Mouse (Mus musculus) gastrocnemius, adult 2 months (tissue): ENCODE results near the gene Fgfr2. TPM values are rescaled to one million over a fixed set of nuclear protein-coding genes. Genes with fewer than 3 reads are reported as not detected.
"Not testable (repeated sequence)": the region's sequence is repeated elsewhere in the genome, so short reads cannot be mapped to it uniquely, and the experiment has no call there.

ENCODE experiments used
- DNase-seq: peaks from one replicate; pipeline ENCODE4 v3.0.0; 2022
- H3K27ac ChIP-seq: fragments of 200-600 bp; 2 replicates; pipeline ENCODE4 v1.8.1; 2022; ENCODE audit warnings: mild to moderate bottlenecking
- H3K4me3 ChIP-seq: fragments of 200-600 bp; 2 replicates; pipeline ENCODE4 v1.8.1; 2022; ENCODE audit warnings: mild to moderate bottlenecking, moderate library complexity
- CTCF ChIP-seq: fragments of 200-600 bp; IDR thresholded peaks from 2 replicates; pipeline ENCODE4 v1.8.1; 2022; ENCODE audit warnings: antibody characterized with exemption, mild to moderate bottlenecking, moderate library complexity
- intact Hi-C: fragments of 180-260 bp; cut with DNase I; formaldehyde crosslinking; loops from one replicate; pipeline ENCODE4 v1.15.1; 2025
- total RNA-seq, 2 experiments: library from RNA; stranded (reverse); gene quantifications; 2 replicates each; pipeline ENCODE4 v1.2.3; 2021

The Fgfr2 gene
- total RNA-seq, 2 experiments from 2014 or later = 0.15 to 0.33 TPM

DNA sequence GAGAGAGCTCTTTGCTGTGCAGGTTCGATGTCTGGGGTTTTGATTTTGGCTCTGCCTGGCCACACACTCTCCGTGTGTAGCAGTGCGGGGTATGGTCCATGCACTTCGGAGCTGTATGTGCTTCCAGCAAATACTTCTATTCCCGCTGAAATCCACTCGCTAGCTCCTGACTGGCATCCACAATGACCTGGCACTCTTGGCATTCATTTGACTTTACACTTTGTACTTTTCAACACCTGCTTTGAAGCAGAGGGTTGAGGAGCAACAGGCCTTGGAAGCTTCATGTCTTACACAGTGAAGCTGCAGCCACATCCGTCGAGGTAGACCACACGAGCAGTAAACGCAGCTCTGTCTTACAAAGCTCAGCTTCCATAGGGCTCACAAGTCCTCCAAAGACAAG lies 2715.5 kb downstream of the Fgfr2 start:
- no peak for TF ChIP-seq CTCF
- intact Hi-C loops = no loop called here
- H3K27ac ChIP-seq = no peak overlapping the region
- no peak overlapping the region for H3K4me3 ChIP-seq
- no peak for DNase-seq

DNA sequence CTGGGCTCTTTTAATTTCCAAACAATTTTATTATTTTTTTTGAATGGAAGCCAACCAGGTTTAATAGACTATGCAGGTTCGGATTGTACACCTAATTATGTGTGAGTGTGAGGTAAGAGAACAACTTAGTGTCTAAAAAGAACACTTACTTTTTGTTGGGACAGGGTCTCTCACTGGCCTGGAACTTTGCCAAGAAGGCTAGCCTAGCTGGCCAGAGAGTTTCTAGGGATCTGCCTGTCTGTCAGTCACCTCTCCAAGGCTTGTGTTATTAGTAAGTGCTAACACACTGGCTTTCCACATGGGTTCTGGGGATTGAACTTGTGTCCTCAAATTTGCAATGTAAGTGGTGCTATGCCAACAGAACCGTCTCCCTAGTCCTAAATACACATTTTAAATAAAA lies 2719.8 kb downstream of the Fgfr2 start:
- intact Hi-C loops = no loop called here
- no peak overlapping the region for H3K27ac ChIP-seq
- no peak for DNase-seq
- no peak overlapping the region for H3K4me3 ChIP-seq
- TF ChIP-seq CTCF = no peak

DNA sequence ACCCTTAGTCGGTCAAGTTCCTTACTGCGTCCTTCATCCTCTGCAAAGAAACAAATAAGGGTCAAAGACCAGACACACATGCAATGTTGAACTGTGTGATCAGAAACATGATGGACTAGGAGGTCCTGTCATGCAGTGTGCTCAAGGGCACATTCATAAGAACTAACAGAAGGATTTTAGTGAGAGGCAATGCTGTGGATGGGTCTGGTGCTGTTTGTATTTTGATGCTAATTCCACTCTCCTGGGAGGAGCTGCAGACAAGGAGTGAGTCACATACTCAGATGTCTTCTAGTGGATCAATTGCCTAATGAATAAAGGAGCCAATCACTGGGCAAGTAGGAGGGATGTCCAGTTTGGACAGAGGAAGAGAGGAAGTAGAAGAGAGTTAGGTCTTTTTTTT lies 2728.5 kb downstream of the Fgfr2 start:
- TF ChIP-seq CTCF = no peak
- DNase-seq = no peak

DNA sequence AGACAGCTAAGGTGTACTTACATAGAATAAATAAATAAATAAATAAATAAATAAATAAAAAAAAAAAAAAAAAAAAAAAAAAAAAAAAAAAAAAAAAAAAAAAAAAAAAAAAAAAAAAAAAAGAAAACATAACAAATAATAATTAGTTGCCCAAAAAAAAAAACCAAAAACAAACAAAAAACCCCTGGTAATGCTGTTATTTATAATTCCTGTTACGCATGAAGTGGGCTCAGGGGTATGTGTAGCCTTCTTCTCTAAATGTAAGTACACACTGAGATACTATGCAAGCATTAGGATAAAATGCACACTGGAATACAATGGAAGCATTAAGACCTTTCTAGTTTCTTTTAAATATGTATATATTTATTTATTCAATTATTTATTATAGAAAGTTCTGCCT lies 2733.1 kb downstream of the Fgfr2 start:
- H3K4me3 ChIP-seq, H3K27ac ChIP-seq, DNase-seq, intact Hi-C loops: not testable (repeated sequence)

More for the DNA sequence above, 2728.5 kb downstream of the Fgfr2 start:
- Histone ChIP-seq H3K27ac (no peak overlapping the region), H3K4me3 (no peak overlapping the region)
- intact Hi-C loops = no loop called here

DNA sequence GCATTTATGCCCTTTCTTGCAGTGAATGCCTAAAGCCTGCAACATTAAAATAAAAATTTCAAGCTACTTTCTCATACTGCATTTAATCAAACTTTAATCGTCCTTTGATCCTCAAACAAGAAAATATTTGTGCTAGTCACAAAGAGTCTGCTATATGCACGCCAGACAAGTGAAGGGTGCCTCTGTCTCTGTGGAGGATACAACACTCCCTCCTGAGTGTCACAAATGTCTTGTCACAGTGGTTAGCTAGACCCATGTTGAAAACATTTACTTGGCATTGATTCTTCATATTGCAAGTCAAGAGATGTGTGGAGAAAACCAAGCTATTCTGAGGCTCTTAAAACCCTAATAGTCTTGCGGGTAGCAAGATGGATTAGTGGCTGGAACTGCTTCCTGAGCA lies 2736.8 kb downstream of the Fgfr2 start:
- Histone ChIP-seq H3K4me3 (no peak overlapping the region), H3K27ac (no peak overlapping the region)
- DNase-seq = no peak
- TF ChIP-seq CTCF = no peak
- intact Hi-C loops = no loop called here

DNA sequence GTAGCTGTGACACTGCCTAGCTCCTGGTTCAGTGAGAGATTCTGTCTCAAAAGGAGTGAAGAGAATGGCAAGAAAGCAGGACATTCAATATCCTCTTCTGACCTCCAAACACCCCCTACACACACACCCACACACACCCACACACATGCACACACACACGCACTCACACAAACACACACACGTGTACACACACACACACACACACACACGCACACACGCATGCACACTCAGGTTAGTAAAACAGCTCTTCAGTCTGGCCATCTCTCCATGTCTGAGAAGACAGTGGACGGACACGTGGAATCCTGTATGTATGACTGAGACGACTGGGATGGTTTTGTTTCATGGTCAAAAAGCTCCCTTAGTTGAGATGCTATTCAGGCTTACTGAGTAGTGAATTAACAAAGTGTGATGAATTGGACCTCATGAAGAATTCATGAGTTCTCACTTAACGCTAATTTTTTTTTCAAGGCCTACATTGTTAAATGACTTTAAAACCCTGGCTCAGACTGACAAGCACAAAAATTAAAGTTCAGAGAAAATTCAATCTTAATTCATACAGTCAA lies 2737.3 kb downstream of the Fgfr2 start:
- Histone ChIP-seq H3K27ac (no peak overlapping the region), H3K4me3 (no peak overlapping the region)
- DNase-seq = no peak
- TF ChIP-seq CTCF = no peak
- intact Hi-C loops = no loop called here

DNA sequence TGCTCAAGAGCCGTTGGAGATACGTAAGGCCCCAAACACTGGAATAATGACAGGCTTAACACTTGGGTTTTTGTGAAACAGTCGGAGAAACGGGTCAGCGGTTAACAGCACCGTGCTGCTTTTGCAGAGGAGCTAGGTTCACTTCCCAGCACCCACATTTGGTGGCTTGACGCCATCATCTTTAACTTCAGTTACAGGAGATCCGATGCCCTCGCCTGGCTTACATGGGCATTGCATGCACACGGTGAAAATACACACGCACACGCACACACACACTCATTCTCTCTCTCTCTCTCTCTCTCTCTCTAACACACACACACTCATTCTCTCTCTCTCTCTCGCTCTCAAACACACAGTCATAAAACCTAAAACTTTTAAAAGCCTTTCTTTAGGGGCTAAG lies 2741.0 kb downstream of the Fgfr2 start:
- intact Hi-C loops = no loop called here
- no peak for TF ChIP-seq CTCF
- Histone ChIP-seq H3K27ac (no peak overlapping the region), H3K4me3 (no peak overlapping the region)
- DNase-seq = no peak

DNA sequence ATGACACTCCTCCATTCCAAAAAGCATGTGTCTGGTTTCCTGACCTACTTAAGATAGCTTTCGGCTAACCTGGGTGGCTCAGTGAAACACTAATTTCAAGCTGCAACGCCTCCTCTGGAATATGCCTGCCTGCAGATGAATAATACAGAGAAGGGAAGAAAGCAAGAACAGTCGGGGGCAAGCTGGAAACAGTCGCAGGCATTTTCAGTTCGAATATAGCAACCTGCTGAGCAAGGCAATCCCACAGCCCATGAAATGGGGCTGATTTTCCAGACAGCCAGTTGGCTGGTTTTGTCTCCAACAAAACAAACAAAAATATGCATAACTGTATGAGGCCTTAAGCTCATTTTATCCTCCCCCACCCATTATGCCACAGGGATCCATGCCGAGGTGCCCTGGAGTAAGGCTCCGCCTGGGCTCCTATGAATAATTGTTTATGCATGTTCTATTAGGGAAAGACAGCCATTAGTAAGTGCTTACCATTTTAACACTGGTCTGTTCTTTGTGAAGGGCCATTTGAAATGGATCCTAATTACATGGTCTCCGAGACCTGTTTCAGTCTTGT lies 2741.7 kb downstream of the Fgfr2 start:
- Histone ChIP-seq H3K4me3 (peak overlapping the region; percentile 11; the same call in 1 of the 2 replicates), H3K27ac (no peak overlapping the region)
- DNase-seq = no peak
- intact Hi-C loops = no loop called here
- TF ChIP-seq CTCF = no peak

DNA sequence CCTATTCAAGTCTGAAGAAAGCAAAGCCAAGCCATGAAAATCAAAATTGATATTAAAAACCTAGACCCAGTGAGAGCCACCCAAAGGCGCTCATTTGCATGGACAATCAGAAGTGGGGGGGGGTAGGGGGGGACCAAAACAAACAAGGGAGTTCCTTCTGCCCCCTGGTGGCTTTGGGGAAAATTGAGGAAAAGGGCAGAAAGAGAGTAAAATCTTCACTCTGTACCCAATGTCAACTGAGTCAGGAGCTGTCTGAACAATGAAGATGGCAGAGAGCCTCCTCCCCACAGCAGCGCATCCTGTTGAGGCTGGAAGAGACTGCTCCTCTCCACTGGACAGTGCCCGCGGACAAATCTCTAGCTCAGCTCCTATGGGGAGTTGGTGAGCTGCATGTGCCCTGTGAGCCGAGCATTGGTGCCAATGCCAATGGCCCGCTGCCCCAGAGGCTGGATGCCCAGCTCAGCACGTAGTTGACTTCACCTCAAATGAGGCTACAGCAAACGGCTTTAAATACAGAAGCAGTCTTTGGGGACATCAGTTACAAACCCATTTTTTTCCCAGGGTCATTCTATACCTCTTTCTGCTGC lies 2742.3 kb downstream of the Fgfr2 start:
- H3K27ac ChIP-seq = no peak overlapping the region
- intact Hi-C loops = no loop called here
- peak overlapping the region; percentile 11; the same call in 1 of the 2 replicates for H3K4me3 ChIP-seq
- DNase-seq = peak; percentile 71
- peak; percentile 42 for TF ChIP-seq CTCF

DNA sequence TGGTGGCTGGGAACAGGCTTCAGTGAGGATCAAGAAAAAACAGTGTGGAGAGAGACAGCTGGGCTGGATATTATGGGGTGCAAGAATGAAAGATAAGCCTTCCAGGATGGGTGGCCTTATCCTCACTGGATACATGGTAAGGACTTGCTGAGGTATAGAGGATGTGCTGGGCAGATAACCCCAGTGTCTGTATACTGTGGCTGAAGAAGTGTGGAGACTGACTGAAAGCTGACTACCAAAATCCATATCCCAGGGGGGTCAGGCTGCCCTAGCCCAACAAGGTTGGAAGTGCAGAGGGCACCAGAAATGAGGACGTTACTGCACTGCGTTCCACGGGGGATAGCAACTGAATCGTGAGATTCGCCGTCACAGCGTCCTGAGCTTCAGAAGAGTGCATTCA lies 2742.8 kb downstream of the Fgfr2 start:
- intact Hi-C loops = no loop called here
- Histone ChIP-seq H3K4me3 (no peak overlapping the region), H3K27ac (no peak overlapping the region)
- no peak for DNase-seq
- no peak for TF ChIP-seq CTCF

DNA sequence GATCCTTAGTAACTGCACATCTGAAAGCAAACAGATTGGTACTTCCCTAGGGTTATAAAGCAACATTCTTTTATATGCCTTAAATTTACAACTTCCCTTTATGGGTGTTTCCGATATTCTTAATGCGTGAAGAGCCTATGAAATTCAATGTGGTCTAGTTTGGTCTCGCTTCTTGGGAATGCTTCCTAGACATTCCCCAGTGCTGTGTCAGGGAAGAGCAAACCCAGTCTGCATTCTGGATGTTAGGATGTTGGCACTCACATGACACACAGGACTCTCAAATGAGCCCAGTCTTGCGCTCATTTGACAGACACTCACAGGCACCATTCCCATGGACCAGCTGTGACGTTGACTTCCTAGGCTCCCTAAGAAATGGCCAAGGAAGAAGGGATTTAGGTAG lies 2743.3 kb downstream of the Fgfr2 start:
- Histone ChIP-seq H3K4me3 (no peak overlapping the region), H3K27ac (no peak overlapping the region)
- no peak for TF ChIP-seq CTCF
- intact Hi-C loops = no loop called here
- DNase-seq = no peak

DNA sequence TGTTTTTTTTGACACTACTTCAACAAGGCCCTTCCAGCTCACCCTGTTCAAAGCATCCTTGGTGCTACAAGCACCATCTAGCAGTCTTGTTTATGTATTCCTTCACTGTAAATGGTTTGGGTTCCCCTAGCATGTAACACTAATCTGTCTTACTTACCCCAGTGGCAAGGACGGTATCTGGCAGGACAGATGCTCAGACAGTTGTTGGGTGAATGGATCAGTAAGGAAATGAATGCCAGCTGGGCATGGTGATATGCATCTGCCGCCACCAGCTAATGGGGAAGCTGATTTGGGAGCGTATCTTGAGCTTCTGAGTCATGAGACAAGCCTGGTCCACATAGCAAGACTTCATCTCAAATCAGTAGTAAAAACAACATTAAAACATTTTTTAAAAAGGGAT lies 2744.8 kb downstream of the Fgfr2 start:
- intact Hi-C loops = no loop called here
- TF ChIP-seq CTCF = no peak

DNA sequence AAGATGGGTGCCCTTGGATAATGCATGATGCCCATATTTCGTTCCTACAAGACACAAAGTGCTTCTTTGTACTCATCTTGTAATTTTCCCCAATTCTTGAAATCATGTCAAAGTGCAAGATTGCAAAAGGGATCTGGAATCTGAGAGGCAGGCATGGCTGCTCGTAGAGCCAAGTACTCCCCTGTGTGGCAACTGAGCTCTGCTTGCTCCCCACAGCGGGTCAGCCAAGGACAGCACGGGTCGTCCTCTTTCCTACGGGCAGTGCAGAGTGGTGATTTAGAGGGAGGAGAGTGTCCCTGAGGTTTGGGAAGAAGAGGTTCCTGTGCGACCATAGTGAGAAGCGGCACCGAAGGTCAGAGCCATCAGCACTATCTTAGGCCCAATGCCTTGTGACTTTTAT lies 2748.8 kb downstream of the Fgfr2 start:
- H3K4me3 ChIP-seq = no peak overlapping the region
- TF ChIP-seq CTCF = no peak
- peak; percentile 38 for DNase-seq
- H3K27ac ChIP-seq = no peak overlapping the region
- intact Hi-C loops = no loop called here

More for the DNA sequence above, 2744.8 kb downstream of the Fgfr2 start:
- Histone ChIP-seq H3K27ac (no peak overlapping the region), H3K4me3 (no peak overlapping the region)
- no peak for DNase-seq
